Mouse (Mus musculus) small intestine, adult 2 months (tissue): ENCODE data around the gene Supt3.

Source experiments
- CTCF ChIP-seq: fragments of 200-500 bp; IDR thresholded peaks from 2 replicates; pipeline ENCODE4 v1.5.1; 2012; ENCODE audit warnings: low read depth, mild to moderate bottlenecking, control low read depth, inconsistent platforms, low read length, moderate library complexity, mixed read lengths; ENCODE audit not compliant: insufficient replicate concordance, insufficient read length; ENCODE audit errors: extremely low read depth
- POLR2A ChIP-seq: fragments of 200-500 bp; IDR thresholded peaks from 2 replicates; pipeline ENCODE4 v1.6.1; 2012; ENCODE audit warnings: low read depth, mild to moderate bottlenecking, control low read depth, inconsistent platforms, low read length, moderate library complexity

DNA sequence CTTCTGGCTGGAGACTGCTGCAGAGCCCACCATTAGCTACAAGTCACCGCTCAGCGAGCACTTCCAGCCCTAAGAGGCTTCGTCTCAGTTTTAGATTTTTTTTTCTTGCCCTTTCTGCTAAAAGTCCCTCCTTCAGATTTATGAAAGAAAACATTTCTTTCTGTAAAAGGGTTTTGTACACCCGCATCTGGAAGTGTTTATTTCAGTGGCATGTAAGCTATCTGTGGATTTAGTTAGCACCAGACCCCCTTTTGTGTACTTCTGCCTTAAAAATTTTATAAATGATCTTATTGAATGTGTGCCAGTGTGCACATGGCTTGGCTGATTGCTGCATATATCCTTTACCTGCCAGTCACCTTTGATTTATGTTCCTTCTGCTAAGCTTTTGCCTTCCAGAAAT, 277.6 kb downstream of the Supt3 start:
- TF ChIP-seq CTCF = no peak
- TF ChIP-seq POLR2A = no peak
